Mouse (Mus musculus): Measurements from ENCODE around the gene Neurl1a. TPM values are rescaled to one million over a fixed set of nuclear protein-coding genes. Genes with fewer than 3 reads are reported as not detected.

Neurl1a gene
- polyA plus RNA-seq, 1 experiment from 2014 or later, result 5.5 TPM

DNA sequence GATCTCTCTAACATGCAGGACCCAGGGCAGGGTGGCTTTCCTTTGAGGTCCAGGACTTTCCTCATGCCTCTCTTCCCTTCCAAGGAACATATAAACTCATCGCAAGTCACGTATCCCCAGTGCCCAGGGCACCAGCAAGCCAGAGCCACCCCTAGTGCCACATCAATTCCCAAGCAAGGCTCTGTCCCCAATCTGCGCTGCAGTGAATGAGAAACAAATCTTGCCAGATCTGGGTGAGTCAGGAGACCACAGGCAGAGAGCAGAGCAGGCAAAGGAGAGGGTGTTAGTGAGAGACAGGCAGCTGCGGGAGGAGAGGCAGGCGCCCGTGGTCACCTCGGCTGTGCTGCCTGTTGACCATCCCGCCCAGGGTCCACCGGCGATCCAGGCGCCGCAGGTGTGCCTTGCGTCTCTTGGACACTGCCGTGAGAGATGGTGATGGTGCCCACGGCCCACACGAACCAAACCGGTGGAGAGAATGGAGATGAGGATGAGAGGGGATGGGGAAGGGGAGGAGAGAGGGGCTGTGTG, 104.1 kb downstream of the Neurl1a start:
- Histone ChIP-seq H3K9ac (replicated peaks; ENCODE audit: low read length) (no peak overlapping the region), H3K36me3 (ENCODE audit: insufficient read depth, low read length) (peaks cover 33% of the 10 kb centered on the region), H3K4me1 (ENCODE audit: insufficient read depth, low read length) (peaks cover 53% of the 10 kb centered on the region), H3K9me3 (ENCODE audit: low read length) (no peaks in the 10 kb centered on the region), H3K4me3 (ENCODE audit: low read length) (no peak overlapping the region), H3K27me3 (ENCODE audit: insufficient read depth, low read length) (no peaks in the 10 kb centered on the region), H3K4me2 (replicated peaks; ENCODE audit: low read depth, low read length) (no peak overlapping the region), H3K27ac (ENCODE audit: low read length) (peak overlapping the region; percentile 23; the same call in 1 of the 2 replicates)
- 96% methylated on average over 15 of the region's 17 CpGs for WGBS
- no peak for ATAC-seq (ENCODE audit: low FRiP score, low TSS enrichment)

DNA sequence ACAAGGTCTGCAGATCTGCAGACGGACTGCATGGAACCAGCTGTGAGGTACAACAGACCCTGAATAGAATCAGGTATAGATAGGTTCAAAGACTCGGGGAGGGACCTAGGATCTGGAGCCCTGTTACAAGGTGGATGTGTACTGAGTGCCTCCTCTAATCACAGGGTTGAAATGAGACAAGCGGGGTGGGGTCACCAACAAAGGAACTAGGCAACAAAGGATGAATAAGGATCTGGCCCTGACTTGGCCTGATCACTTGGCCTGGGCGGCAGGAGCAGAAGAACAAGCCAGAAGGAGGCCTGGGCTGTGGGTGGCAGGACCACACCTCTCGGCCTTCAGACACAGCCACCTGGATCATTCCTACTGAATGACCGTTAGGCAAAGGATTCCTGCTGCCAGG, 107.0 kb downstream of the Neurl1a start:
- WGBS, result 88% methylated on average over 6 of the region's 6 CpGs
- no peak overlapping the region for H3K4me3 ChIP-seq (ENCODE audit: low read length)
- H3K4me1 ChIP-seq (ENCODE audit: insufficient read depth, low read length), result peaks cover 38% of the 10 kb centered on the region
- H3K4me2 ChIP-seq (replicated peaks; ENCODE audit: low read depth, low read length), result no peak overlapping the region
- H3K27ac ChIP-seq (ENCODE audit: low read length), result no peak overlapping the region
- H3K27me3 ChIP-seq (ENCODE audit: insufficient read depth, low read length), result no peaks in the 10 kb centered on the region
- ATAC-seq (ENCODE audit: low FRiP score, low TSS enrichment), result no peak
- H3K9ac ChIP-seq (replicated peaks; ENCODE audit: low read length), result no peak overlapping the region
- no peaks in the 10 kb centered on the region for H3K9me3 ChIP-seq (ENCODE audit: low read length)
- peaks cover 24% of the 10 kb centered on the region for H3K36me3 ChIP-seq (ENCODE audit: insufficient read depth, low read length)

DNA sequence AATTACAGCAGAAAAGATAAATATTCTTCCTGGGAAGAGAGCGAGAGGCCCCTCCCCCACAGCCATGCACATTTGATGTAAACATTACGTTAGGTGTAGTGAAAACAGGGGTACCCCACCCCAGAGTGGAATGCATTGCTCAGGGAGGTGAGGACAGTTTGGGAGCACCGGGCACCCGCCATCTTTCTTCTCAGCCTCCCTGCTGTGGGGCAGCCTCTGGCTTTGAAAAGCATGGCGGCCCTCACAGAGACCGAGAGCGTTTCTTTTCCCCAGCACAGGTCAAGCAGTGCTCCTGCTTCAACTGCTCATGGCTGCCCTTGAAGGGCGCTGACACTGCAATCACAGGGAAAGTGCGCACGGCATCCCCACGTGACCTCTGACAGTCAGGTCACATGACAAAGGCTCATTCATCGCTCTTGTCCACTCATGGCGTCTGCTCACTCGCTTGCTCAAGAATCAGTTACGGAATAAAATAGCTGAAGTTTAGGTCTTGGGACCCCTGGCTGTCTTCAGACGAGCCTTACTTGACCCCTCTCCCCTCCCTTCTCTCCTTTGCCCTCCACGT, 108.3 kb downstream of the Neurl1a start:
- H3K27ac ChIP-seq (ENCODE audit: low read length), result no peak overlapping the region
- WGBS, result 59% methylated on average over 17 of the region's 17 CpGs
- no peak overlapping the region for H3K4me3 ChIP-seq (ENCODE audit: low read length)
- H3K9me3 ChIP-seq (ENCODE audit: low read length), result no peaks in the 10 kb centered on the region
- H3K36me3 ChIP-seq (ENCODE audit: insufficient read depth, low read length), result peaks cover 24% of the 10 kb centered on the region
- peaks cover 38% of the 10 kb centered on the region for H3K4me1 ChIP-seq (ENCODE audit: insufficient read depth, low read length)
- no peaks in the 10 kb centered on the region for H3K27me3 ChIP-seq (ENCODE audit: insufficient read depth, low read length)
- H3K9ac ChIP-seq (replicated peaks; ENCODE audit: low read length), result no peak overlapping the region
- ATAC-seq (ENCODE audit: low FRiP score, low TSS enrichment), result no peak
- no peak overlapping the region for H3K4me2 ChIP-seq (replicated peaks; ENCODE audit: low read depth, low read length)

- Histone ChIP-seq H3K27ac (ENCODE audit: low read length) (peak overlapping the region; percentile 77), H3K4me2 (replicated peaks; ENCODE audit: low read depth, low read length) (no peak overlapping the region), H3K9me3 (ENCODE audit: low read length) (no peaks in the 10 kb centered on the region), H3K4me3 (ENCODE audit: low read length) (no peak overlapping the region), H3K4me1 (ENCODE audit: insufficient read depth, low read length) (peaks cover 45% of the 10 kb centered on the region), H3K9ac (replicated peaks; ENCODE audit: low read length) (no peak overlapping the region; the same call in 1 of the 2 replicates), H3K36me3 (ENCODE audit: insufficient read depth, low read length) (0 out of 2 replicates have a peak, but pooled peaks cover 4% of the 10 kb centered on the region), H3K27me3 (ENCODE audit: insufficient read depth, low read length) (no peaks in the 10 kb centered on the region)
- ATAC-seq (ENCODE audit: low FRiP score, low TSS enrichment), result peak; percentile 82
- WGBS, result 49% methylated on average over 7 of the region's 7 CpGs
Measured at GRCm38 (mm10) chr19:47291307-47292080, 112.9 kb downstream of the Neurl1a start.

- no peaks in the 10 kb centered on the region for H3K27me3 ChIP-seq (ENCODE audit: insufficient read depth, low read length)
- H3K9me3 ChIP-seq (ENCODE audit: low read length), result no peaks in the 10 kb centered on the region
- 38% methylated on average over 7 of the region's 7 CpGs for WGBS
- H3K9ac ChIP-seq (replicated peaks; ENCODE audit: low read length), result no peak overlapping the region
- H3K4me3 ChIP-seq (ENCODE audit: low read length), result no peak overlapping the region
- peaks cover 36% of the 10 kb centered on the region for H3K4me1 ChIP-seq (ENCODE audit: insufficient read depth, low read length)
- H3K27ac ChIP-seq (ENCODE audit: low read length), result peak overlapping the region; percentile 77
- no peak overlapping the region for H3K4me2 ChIP-seq (replicated peaks; ENCODE audit: low read depth, low read length)
- peak; percentile 39 for ATAC-seq (ENCODE audit: low FRiP score, low TSS enrichment)
- 0 out of 2 replicates have a peak, but pooled peaks cover 4% of the 10 kb centered on the region for H3K36me3 ChIP-seq (ENCODE audit: insufficient read depth, low read length)
Measured at GRCm38 (mm10) chr19:47292451-47292951, 113.9 kb downstream of the Neurl1a start.

DNA sequence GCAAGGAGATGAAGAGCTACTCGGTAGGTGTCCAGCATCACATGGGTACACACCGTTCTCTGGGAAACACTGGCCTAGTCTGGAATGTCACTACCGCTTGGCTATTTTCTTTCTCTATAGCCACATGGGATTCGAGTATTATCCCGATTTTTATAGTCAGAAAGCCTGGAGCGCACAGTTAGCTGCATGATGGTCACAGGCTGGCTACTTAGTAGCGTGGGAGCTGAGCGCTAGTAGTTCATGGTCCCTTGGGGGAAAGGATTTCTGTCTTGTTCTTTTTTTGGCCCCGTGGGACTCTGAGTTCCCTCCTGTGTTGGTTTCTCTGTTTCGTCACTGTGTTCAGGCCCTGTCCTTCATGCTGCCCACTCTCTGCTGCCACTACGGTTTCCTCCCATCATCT, 119.5 kb downstream of the Neurl1a start:
- H3K9ac ChIP-seq (replicated peaks; ENCODE audit: low read length), result no peak overlapping the region
- no peaks in the 10 kb centered on the region for H3K9me3 ChIP-seq (ENCODE audit: low read length)
- ATAC-seq (ENCODE audit: low FRiP score, low TSS enrichment), result no peak
- H3K36me3 ChIP-seq (ENCODE audit: insufficient read depth, low read length), result no peaks in the 10 kb centered on the region
- no peak overlapping the region for H3K4me2 ChIP-seq (replicated peaks; ENCODE audit: low read depth, low read length)
- H3K4me3 ChIP-seq (ENCODE audit: low read length), result no peak overlapping the region
- peaks cover 40% of the 10 kb centered on the region for H3K4me1 ChIP-seq (ENCODE audit: insufficient read depth, low read length)
- 87% methylated on average over 11 of the region's 11 CpGs for WGBS
- no peak overlapping the region for H3K27ac ChIP-seq (ENCODE audit: low read length)
- H3K27me3 ChIP-seq (ENCODE audit: insufficient read depth, low read length), result no peaks in the 10 kb centered on the region

DNA sequence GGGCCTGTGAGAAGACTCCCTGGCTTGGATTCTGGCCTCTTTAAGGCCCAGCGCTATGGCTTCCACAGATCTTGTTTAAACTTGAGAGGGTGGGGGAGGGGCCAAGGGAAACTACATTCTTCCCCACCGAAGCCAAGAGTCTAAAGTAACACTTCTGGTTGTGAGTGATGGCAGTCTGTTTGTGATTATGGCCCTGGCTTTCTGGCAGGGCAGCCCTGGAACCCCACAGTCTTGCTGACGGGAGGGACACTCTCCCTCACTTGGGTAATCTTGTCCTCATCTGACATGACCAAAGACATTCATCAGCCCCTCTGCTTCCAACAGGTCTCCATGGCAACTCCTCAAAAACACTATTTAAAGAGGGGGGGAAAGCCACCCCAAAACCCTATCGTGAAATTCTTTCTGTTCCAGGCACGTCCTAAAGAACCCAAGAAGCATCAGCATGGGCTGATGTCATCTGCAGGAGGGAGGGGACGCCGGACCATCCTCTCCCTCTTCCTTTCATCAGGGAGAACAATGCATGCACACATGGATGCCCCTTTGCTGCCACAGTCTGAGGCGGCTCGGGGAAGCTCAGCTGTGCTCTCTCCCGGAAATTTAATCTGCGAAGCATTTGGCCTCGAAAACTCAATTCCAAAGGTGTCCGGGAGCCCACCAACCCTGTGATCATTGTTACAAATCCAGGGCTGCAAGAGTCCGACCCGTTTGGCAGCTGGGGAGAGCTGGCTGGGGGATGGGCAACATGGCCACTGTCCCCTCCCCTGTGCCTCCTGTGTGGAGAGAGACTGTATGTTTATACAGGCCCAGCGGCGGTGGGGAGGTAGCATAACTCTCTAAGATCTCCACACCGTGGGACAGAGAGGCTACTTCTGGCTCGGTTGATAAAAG, 122.9 kb downstream of the Neurl1a start:
- Histone ChIP-seq H3K9me3 (ENCODE audit: low read length) (no peaks in the 10 kb centered on the region), H3K27ac (ENCODE audit: low read length) (peak overlapping the region; percentile 94), H3K36me3 (ENCODE audit: insufficient read depth, low read length) (no peaks in the 10 kb centered on the region), H3K9ac (replicated peaks; ENCODE audit: low read length) (peak overlapping the region; percentile 55), H3K4me3 (ENCODE audit: low read length) (no peak overlapping the region), H3K4me1 (ENCODE audit: insufficient read depth, low read length) (peaks cover 38% of the 10 kb centered on the region), H3K27me3 (ENCODE audit: insufficient read depth, low read length) (no peaks in the 10 kb centered on the region), H3K4me2 (replicated peaks; ENCODE audit: low read depth, low read length) (peak overlapping the region; percentile 25)
- WGBS, result 7% methylated on average over 19 of the region's 19 CpGs
- peak; percentile 55 for ATAC-seq (ENCODE audit: low FRiP score, low TSS enrichment)

GRCm38 (mm10) chr19:47302191-47302852, 123.7 kb downstream of the Neurl1a start:
- Histone ChIP-seq H3K9ac (replicated peaks; ENCODE audit: low read length) (peak overlapping the region; percentile 55), H3K4me2 (replicated peaks; ENCODE audit: low read depth, low read length) (peak overlapping the region; percentile 25), H3K27ac (ENCODE audit: low read length) (peak overlapping the region; percentile 94), H3K4me1 (ENCODE audit: insufficient read depth, low read length) (peaks cover 44% of the 10 kb centered on the region), H3K4me3 (ENCODE audit: low read length) (no peak overlapping the region), H3K27me3 (ENCODE audit: insufficient read depth, low read length) (no peaks in the 10 kb centered on the region), H3K9me3 (ENCODE audit: low read length) (no peaks in the 10 kb centered on the region), H3K36me3 (ENCODE audit: insufficient read depth, low read length) (no peaks in the 10 kb centered on the region)
- ATAC-seq (ENCODE audit: low FRiP score, low TSS enrichment), result peak; percentile 79
- WGBS, result 29% methylated on average over 21 of the region's 21 CpGs

- H3K9me3 ChIP-seq (ENCODE audit: low read length), result no peaks in the 10 kb centered on the region
- peak overlapping the region; percentile 94 for H3K27ac ChIP-seq (ENCODE audit: low read length)
- H3K4me2 ChIP-seq (replicated peaks; ENCODE audit: low read depth, low read length), result no peak overlapping the region
- H3K9ac ChIP-seq (replicated peaks; ENCODE audit: low read length), result 0 out of 2 replicates have a peak overlapping the region, but pooled peaks have one; percentile 37
- no peak overlapping the region for H3K4me3 ChIP-seq (ENCODE audit: low read length)
- H3K36me3 ChIP-seq (ENCODE audit: insufficient read depth, low read length), result no peaks in the 10 kb centered on the region
- no peaks in the 10 kb centered on the region for H3K27me3 ChIP-seq (ENCODE audit: insufficient read depth, low read length)
- 79% methylated on average over 10 of the region's 10 CpGs for WGBS
- H3K4me1 ChIP-seq (ENCODE audit: insufficient read depth, low read length), result peaks cover 44% of the 10 kb centered on the region
- no peak for ATAC-seq (ENCODE audit: low FRiP score, low TSS enrichment)
Measured at GRCm38 (mm10) chr19:47303128-47303527, 124.5 kb downstream of the Neurl1a start.

Data from kidney, embryonic 16.5 days (tissue).